Mouse (Mus musculus) embryonic facial prominence, embryonic 11.5 days (tissue): Measurements from ENCODE around the gene Fsd2. TPM values are rescaled to one million over a fixed set of nuclear protein-coding genes. Genes with fewer than 3 reads are reported as not detected.

Experiments
- ATAC-seq: fragments of 200-750 bp; cut with Nextera tagmentation; replicated peaks from 2 replicates; pipeline ENCODE4 v1.8.0; 2017; ENCODE audit warnings: low read depth; ENCODE audit not compliant: insufficient number of reproducible peaks, low FRiP score, low TSS enrichment
- DNase-seq: peaks from one replicate; pipeline ENCODE4 v3.0.0-alpha.2; 2015; ENCODE audit warnings: low spot score
- H3K27ac ChIP-seq: fragments of 300-500 bp; sonication (generic); replicated peaks from 2 replicates; pipeline ENCODE4 v1.5.1; 2014; ENCODE audit warnings: mild to moderate bottlenecking, low read depth, low read length, control low read depth
- H3K27me3 ChIP-seq: fragments of 300-500 bp; sonication (generic); 2 replicates; pipeline ENCODE4 v1.6.1; 2014; ENCODE audit warnings: mild to moderate bottlenecking, low read length, moderate library complexity, mixed read lengths; ENCODE audit not compliant: control insufficient read depth, insufficient read depth
- H3K36me3 ChIP-seq: fragments of 300-500 bp; sonication (generic); replicated peaks from 2 replicates; pipeline ENCODE4 v1.6.1; 2014; ENCODE audit warnings: low read depth, mild to moderate bottlenecking, low read length, moderate library complexity, mixed read lengths; ENCODE audit not compliant: control insufficient read depth, insufficient read depth
- H3K4me1 ChIP-seq: fragments of 300-500 bp; sonication (generic); 2 replicates; pipeline ENCODE4 v1.6.1; 2014; ENCODE audit warnings: low read length, mixed read lengths; ENCODE audit not compliant: control insufficient read depth, insufficient read depth
- H3K4me2 ChIP-seq: fragments of 300-500 bp; sonication (generic); 2 replicates; pipeline ENCODE4 v1.6.1; 2014; ENCODE audit warnings: low read depth, mild to moderate bottlenecking, control low read depth, low read length, moderate library complexity
- H3K4me3 ChIP-seq: fragments of 300-500 bp; sonication (generic); 2 replicates; pipeline ENCODE4 v1.5.1; 2014; ENCODE audit warnings: low read depth, low read length, control low read depth
- H3K9ac ChIP-seq: fragments of 300-500 bp; sonication (generic); replicated peaks from 2 replicates; pipeline ENCODE4 v1.6.1; 2014; ENCODE audit warnings: mild to moderate bottlenecking, control low read depth, low read length
- H3K9me3 ChIP-seq: fragments of 300-500 bp; sonication (generic); replicated peaks from 2 replicates; pipeline ENCODE4 v1.6.1; 2016; ENCODE audit warnings: mild to moderate bottlenecking, low read length, inconsistent platforms, mixed read lengths; ENCODE audit not compliant: control insufficient read depth
- WGBS: fragments of 180-500 bp; shearing (Covaris S2); extraction: QIAGEN DNeasy Blood & Tissue Kit; methylation state at CpG from one replicate; pipeline ENCODE4 v1.1.7; 2014; 5-methylcytosine and 5-hydroxymethylcytosine counted together
- polyA plus RNA-seq: library from polyadenylated mRNA; unstranded; fragments of >200 nt; fragmentation: Nextera tagmentation; extraction: Ambion mirVana; gene quantifications from 2 replicates; pipeline ENCODE4 v1.2.1, GENCODE M21; 2014

Fsd2 gene
- polyA plus RNA-seq, 1 experiment from 2014 or later: 0.35 TPM

- Histone ChIP-seq H3K27ac (peak within 1 kb of the TSS; percentile 76), H3K9me3 (no peaks in the 10 kb centered on the region), H3K4me2 (peak within 1 kb of the TSS; percentile 94), H3K4me1 (peaks cover 4% of the 10 kb centered on the region; the same call in 1 of the 2 replicates), H3K36me3 (no peaks in the 10 kb centered on the region), H3K9ac (peak within 1 kb of the TSS; percentile 81), H3K4me3 (peak within 1 kb of the TSS; percentile 81), H3K27me3 (no peaks in the 10 kb centered on the region)
- ATAC-seq: peak; percentile 99
- WGBS: under 1% methylated on average over 86 of the region's 96 CpGs
- DNase-seq: peak; percentile 95
Measured at GRCm38 (mm10) chr7:81571108-81571940, 4.6 kb upstream of the Fsd2 start, which contains the start of gene Whamm. Gene Whamm, plus strand, starts transcription at chr7:81571266.

- 6% methylated on average over 5 of the region's 5 CpGs for WGBS
- Histone ChIP-seq H3K27ac (no peak overlapping the region), H3K9me3 (no peaks in the 10 kb centered on the region), H3K4me3 (peak overlapping the region; percentile 81), H3K36me3 (no peaks in the 10 kb centered on the region), H3K27me3 (no peaks in the 10 kb centered on the region), H3K4me1 (peaks cover 4% of the 10 kb centered on the region; the same call in 1 of the 2 replicates), H3K4me2 (peak overlapping the region; percentile 25; the same call in 1 of the 2 replicates), H3K9ac (no peak overlapping the region)
- no peak for ATAC-seq
- no peak for DNase-seq
Measured at GRCm38 (mm10) chr7:81570752-81571107, 4.0 kb upstream of the Fsd2 start.

- Histone ChIP-seq H3K9me3 (no peaks in the 10 kb centered on the region), H3K4me3 (no peak overlapping the region)
Measured at GRCm38 (mm10) chr7:81570271-81570670, 3.5 kb upstream of the Fsd2 start.

GRCm38 (mm10) chr7:81569851-81570250 is 3.1 kb upstream of the Fsd2 start:
- H3K4me3 ChIP-seq: no peak overlapping the region
- no peak for DNase-seq
- no peaks in the 10 kb centered on the region for H3K36me3 ChIP-seq
- H3K9ac ChIP-seq: no peak overlapping the region
- WGBS: 94% methylated on average over 1 of the region's 1 CpGs
- no peak for ATAC-seq
- H3K27me3 ChIP-seq: no peaks in the 10 kb centered on the region
- H3K9me3 ChIP-seq: no peaks in the 10 kb centered on the region
- no peak overlapping the region for H3K4me2 ChIP-seq
- peaks cover 4% of the 10 kb centered on the region; the same call in 1 of the 2 replicates for H3K4me1 ChIP-seq
- no peak overlapping the region for H3K27ac ChIP-seq

More at GRCm38 (mm10) chr7:81570271-81570670, 3.5 kb upstream of the Fsd2 start:
- no peak overlapping the region for H3K9ac ChIP-seq
- no peaks in the 10 kb centered on the region for H3K36me3 ChIP-seq
- WGBS: 87% methylated on average over 3 of the region's 3 CpGs
- H3K4me2 ChIP-seq: no peak overlapping the region
- H3K27me3 ChIP-seq: no peaks in the 10 kb centered on the region
- no peak overlapping the region for H3K27ac ChIP-seq
- peaks cover 4% of the 10 kb centered on the region; the same call in 1 of the 2 replicates for H3K4me1 ChIP-seq
- DNase-seq (no peak), ATAC-seq (no peak)

GRCm38 (mm10) chr7:81567396-81567795 is 652 bp upstream of the Fsd2 start:
- H3K9me3 ChIP-seq: no peaks in the 10 kb centered on the region
- peaks cover 4% of the 10 kb centered on the region; the same call in 1 of the 2 replicates for H3K4me1 ChIP-seq
- no peak overlapping the region for H3K4me3 ChIP-seq
- ATAC-seq (no peak), DNase-seq (no peak)
- no peaks in the 10 kb centered on the region for H3K36me3 ChIP-seq
- no peaks in the 10 kb centered on the region for H3K27me3 ChIP-seq
- H3K27ac ChIP-seq: no peak overlapping the region
- 96% methylated on average over 5 of the region's 5 CpGs for WGBS
- no peak overlapping the region for H3K9ac ChIP-seq
- H3K4me2 ChIP-seq: no peak overlapping the region

- Histone ChIP-seq H3K4me2 (no peak overlapping the region), H3K36me3 (no peaks in the 10 kb centered on the region), H3K9ac (no peak overlapping the region), H3K4me1 (no peaks in the 10 kb centered on the region), H3K27me3 (no peaks in the 10 kb centered on the region), H3K27ac (no peak overlapping the region), H3K4me3 (no peak overlapping the region), H3K9me3 (no peaks in the 10 kb centered on the region)
- ATAC-seq: no peak
- WGBS: 84% methylated on average over 4 of the region's 4 CpGs
- DNase-seq: no peak
Measured at GRCm38 (mm10) chr7:81566332-81566731, 412 bp downstream of the Fsd2 start.

- H3K9me3 ChIP-seq: no peaks in the 10 kb centered on the region
- peak; percentile 9 for DNase-seq
- H3K27ac ChIP-seq: no peak overlapping the region
- no peaks in the 10 kb centered on the region for H3K27me3 ChIP-seq
- no peak overlapping the region for H3K4me2 ChIP-seq
- no peaks in the 10 kb centered on the region for H3K4me1 ChIP-seq
- H3K36me3 ChIP-seq: no peaks in the 10 kb centered on the region
- WGBS: 58% methylated on average over 7 of the region's 7 CpGs
- no peak; the same call in 1 of the 2 replicates for ATAC-seq
- H3K9ac ChIP-seq: no peak overlapping the region
- no peak overlapping the region for H3K4me3 ChIP-seq
Measured at GRCm38 (mm10) chr7:81565381-81566055, 1.2 kb downstream of the Fsd2 start.

- no peak for ATAC-seq
- DNase-seq: no peak
- 75% methylated on average over 7 of the region's 7 CpGs for WGBS
Measured at GRCm38 (mm10) chr7:81564766-81565165, 2.0 kb downstream of the Fsd2 start.

More at GRCm38 (mm10) chr7:81564766-81565165, 2.0 kb downstream of the Fsd2 start:
- Histone ChIP-seq H3K27ac (no peak overlapping the region), H3K36me3 (no peaks in the 10 kb centered on the region), H3K9ac (no peak overlapping the region), H3K9me3 (no peaks in the 10 kb centered on the region), H3K27me3 (no peaks in the 10 kb centered on the region), H3K4me2 (no peak overlapping the region), H3K4me3 (no peak overlapping the region), H3K4me1 (no peaks in the 10 kb centered on the region)
